Mouse (Mus musculus) cerebellum, postnatal 10 days (tissue): Measurements from ENCODE around the gene Hacd4.

Experiments
- DNase-seq, 2 experiments: peaks; one replicate each; pipeline ENCODE4 v3.0.0; 2021; ENCODE audit warnings: mixed read lengths in 2 of 2

Hacd4 gene

DNA sequence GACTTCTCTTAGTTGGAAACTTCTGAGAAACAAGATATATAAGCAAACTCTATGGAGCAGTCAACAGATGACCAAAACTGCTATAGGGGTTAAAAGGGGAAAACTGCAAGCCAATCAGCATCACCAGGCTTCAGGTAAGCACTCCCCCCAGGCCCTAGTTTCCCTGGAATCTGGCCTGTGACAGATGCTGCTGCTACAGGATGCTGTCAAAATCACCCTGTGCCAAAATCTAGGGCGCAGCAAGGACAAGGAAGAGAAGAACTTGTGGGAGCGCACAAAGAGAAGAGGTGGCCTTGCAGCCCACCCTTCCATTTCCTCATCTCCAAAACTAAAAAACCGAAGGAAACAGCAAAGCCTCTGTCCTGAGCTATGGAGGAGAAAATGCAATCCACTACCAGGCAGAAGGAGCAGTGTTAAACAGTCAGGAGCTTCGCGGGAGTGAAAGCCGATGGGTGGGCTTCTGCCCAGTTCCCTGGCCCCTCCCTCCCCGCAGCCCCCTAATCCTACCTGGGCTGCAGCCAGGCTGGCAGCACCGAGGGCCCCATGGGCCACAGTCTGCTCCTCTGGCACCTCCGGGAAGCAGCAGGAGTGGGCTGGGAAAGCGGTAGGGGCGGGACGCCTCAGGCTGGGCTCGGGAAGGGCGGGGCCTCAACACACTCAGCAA lies at the start of gene Hacd4:
Gene Hacd4, minus strand, starts transcription at position 603 of the 664 bp plus-strand sequence.
- DNase-seq: peak; percentile 76 to 89

DNA sequence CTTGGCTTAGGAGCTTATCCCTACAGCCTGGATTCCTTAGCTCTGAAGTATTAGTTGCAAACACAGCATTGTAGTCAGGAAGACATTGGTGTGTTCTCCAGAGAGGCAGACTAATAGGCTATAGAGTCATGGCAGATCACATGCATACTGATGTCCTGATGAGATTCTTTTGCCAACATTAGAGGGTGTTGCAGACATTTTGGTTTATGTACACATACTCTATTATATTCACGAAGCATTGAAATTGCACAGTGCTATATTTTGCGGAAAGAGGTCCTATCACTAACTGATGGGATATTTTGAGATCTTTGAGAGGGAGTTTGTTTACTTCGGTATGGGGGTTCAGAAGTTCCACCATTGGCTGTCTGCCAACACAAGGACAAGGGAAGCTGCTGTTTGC lies 49.4 kb upstream of the Hacd4 start:
- DNase-seq: no peak

DNA sequence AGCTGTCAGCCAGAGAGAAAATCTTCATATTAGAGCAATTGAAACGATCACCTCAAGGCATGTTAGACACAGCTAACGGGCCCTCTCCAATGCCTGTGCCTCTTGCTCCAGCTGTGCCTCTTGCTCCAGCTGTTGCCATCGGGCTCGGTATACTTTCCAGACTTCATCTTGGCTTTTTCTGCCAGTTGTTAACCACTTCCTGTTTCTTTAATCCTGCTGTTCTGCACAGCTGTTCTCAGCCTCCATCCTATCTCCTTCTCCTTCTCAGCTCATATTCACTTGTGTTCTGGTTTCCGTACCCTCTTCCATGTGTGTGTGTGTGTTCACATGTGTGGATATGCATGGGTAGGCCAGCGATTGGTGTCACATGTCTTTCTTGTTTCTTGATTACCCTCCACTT lies 41.4 kb upstream of the Hacd4 start:
- DNase-seq: no peak

DNA sequence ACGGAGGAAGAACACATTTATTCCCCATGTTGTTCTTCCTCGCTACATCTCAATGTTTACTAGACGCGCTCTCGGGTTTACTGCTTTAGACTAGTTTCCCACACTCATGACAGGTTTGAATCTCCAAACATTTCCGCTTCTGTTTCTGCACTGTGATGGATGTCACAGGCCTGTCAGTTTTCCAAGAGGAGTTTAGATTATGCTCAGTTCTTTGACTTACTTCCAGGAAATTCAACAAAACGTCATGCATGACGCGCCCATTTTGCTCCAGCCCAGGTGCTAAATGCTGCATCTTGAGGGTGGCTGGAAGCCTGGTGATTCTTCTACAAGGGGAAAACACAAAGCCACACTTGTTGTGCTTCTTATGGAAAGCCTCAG lies 40.1 kb upstream of the Hacd4 start:
- DNase-seq: no peak

DNA sequence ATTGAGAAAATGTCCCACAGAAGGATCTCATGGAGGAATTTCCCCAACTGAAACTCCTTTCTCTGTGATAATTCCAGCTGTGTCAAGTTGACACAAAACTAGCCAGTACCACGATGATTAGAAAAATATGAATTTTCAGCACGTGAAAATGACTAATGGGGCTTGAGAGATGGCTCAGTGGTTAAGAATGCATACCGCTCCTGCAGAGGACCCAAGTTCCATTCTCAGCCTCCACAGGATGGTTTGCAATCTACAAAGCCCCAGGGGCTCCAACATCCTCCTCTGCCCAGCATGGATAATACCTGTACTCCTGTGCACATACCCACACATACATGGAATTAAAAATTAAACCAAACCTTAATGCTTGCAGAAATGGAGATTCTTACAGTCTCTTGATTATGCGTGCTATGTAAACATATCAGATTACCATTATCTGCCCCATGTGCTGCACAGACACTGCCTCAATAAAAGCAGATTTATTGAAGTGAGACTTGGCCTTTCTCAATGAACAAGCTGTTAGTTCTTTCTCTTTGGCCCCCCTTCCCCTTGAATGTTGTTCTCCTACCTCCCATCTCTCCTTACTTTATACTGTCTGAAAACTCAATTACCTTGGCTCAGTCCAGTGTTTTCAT lies 39.6 kb upstream of the Hacd4 start:
- no peak for DNase-seq

DNA sequence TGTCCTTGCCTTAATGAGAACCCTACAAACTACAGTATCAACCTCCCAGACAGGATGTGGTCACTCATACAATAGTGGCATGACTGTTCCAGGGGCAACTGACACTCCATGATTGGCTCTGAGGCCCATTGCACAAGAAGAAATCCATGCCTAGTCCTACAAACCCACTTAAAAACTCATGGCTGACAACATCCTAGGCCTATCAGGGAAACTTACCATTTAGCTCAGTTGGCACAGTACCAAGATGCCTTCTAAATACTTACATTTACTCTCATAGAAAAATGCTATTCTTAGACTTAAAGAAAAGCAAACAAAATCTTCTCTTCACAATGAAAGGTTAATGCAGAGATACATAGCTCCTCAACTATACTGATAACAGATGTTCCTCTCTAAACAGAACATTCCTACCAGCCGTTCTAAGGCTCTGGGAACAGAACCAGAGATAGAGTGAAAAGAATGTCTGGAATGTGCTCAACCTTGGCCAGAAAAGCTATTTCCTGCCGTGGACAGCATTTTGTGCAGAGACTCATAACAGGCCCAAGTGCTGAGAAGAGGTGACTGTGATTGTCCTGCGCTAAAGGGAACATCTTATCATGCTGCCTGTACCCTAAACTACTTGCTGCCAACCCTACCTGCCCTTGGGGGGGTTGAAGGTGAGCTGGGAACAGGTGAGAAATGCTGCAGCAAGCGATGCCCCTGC lies 37.9 kb upstream of the Hacd4 start:
- DNase-seq: no peak

DNA sequence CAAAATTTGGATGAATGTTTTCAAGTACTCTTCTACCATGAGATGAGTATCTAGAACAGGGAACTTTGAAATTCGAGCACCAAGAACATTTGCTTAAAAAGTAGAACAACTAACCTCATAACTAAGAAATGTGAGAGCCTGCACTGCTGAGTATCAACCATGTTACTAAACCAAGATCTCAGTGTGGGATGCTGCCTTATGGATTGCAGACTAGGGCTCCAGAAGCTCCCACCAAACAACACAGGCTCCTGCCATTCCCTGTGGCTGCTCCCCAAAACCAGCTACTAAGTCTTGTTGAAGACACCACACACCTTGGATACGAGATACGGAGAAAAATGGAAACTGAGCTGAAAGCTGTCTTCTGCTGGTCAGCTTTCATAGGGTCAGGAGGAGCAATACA lies 37.4 kb upstream of the Hacd4 start:
- no peak for DNase-seq

DNA sequence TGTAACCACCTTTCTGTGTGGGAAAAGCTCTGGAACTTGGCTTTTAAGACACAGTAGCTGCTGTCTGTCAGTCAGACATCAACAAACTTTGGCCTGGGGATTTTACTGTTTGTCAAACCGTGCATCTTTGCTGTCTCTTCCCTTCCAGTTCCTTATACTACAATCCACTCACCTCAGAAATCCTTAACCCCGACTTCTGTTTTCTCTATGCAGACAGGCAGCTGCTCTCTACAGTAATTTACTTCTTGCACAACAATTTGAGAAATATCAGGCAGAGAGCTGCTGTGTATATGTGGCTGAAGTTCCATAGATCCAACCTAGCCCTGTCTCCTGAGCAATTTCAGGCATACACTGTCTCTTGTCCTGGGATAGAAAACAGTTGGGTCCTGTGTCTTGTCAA lies 32.8 kb upstream of the Hacd4 start:
- no peak for DNase-seq

DNA sequence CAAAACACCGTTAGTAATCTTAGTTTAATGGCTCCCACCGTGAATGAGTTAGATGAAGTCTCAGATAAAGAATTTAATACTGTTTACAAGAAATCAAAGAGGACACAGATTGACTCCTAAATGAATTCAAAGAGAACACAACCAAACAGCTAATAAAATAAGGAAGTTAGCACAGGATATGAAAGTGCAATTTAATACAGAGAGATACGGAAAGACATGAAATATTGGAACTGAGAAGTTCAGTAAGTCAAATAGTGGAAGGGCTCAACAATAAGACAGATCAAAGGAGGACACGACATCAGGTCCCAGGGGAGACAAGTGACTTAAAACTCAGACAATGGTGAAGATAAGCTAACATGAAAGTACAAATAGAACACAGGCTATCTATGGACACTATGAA lies 25.8 kb upstream of the Hacd4 start:
- no peak for DNase-seq

DNA sequence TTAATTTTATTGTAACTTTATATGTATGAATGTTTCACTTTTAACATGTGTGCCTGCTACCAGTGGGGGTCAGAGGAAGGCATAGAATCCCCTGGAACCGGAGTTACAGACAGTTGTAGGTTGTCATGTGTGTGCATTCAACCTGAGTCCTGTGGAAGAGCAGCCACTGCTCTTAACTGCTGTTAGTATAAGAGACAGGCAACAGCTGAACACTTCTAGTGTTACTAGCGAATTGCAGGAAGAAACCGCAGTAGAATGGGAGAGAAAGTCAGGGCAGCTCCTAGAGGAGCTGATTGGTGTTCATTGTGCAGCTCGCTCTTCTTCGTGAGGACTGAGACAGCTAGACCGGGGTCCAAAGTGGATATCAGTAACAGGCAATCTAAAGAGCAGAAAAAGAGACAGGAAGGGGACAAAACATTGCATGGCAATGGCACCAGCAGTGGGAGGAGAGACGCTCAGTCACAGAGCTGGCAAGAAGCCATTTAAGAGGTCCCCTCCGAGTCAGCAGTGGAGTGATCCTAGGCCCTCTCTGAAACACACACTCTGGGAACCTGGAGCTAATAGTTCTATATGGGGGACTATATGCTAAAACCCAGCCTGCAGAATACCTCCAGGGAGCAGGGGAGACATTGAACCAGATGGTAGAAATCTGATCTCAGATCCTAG lies 24.4 kb upstream of the Hacd4 start:
- DNase-seq: peak; percentile 24 to 26

DNA sequence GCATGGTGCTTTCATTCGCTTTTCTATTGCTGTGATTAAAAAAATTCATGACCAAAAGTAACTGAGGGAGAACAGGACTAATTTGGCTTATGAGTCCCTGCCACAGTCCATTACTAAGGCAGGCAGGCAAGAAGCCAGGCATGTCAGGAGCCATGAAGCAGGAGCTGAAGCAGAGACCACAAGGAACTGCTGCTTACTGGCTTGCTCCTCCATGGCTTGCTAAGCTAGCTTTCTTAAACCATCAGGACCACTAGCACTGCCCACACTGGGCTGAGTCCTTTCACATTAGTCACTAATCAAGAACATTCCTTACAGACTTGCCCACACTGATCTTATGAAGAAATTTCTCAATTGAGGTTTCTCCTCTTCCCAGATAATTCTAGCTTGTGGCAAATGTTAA lies 23.8 kb upstream of the Hacd4 start:
- DNase-seq: peak; percentile 15 to 36

DNA sequence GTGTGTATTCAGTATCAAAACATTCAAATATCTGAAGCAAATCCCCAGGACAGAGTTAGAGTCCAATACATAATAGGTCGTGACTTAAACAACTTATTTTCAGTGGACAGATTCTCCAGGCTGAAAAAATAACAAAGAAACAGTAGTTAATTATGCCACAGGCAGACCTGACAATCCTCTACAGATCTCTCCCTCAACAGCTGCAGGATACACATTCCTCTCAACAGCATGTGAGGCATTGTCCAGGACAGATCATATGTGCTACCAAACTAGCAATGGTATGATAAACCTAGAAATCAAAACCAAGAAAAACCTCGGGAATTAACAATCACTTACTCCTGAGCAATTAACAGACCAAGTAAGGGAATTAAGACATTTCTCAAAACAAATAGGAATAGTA lies 22.6 kb upstream of the Hacd4 start:
- no peak for DNase-seq

DNA sequence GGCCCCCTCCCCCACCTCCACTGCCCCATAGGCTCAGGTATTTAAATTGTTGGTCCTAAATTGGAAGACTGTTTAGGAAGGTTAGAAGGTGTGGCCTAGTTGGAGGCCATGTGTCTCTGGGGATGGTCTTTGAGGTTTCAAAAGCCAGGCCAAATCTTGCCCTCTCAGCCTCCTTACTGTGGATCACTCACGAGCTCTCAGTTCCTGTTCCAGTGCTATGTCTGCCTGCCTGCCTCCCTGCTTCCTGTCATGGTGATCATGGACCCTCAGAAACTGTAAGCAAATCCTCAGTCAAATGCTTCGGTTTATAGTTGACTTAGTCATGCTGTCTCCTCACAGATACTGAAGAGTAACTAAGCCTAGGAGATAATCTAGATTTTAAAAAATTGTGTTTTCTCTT lies 19.9 kb upstream of the Hacd4 start:
- DNase-seq: no peak

DNA sequence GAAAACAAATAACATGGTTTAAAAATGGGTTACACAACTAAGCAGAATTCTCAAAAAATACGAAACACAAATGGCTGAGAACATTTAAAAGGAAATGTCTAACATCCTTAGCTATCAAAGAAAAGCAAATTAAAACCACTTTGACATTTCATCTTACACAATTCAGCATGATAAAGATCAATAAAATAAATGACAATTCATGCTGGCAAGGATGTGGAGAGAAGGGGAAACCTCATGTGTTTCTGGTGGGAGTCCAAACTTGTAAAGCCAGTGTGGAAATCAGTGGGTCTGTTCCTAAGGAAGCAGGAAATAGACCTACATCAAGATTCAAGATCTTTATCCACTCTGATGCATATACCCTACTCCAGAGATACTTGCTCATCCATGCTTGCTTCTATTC lies 19.4 kb upstream of the Hacd4 start:
- no peak for DNase-seq

DNA sequence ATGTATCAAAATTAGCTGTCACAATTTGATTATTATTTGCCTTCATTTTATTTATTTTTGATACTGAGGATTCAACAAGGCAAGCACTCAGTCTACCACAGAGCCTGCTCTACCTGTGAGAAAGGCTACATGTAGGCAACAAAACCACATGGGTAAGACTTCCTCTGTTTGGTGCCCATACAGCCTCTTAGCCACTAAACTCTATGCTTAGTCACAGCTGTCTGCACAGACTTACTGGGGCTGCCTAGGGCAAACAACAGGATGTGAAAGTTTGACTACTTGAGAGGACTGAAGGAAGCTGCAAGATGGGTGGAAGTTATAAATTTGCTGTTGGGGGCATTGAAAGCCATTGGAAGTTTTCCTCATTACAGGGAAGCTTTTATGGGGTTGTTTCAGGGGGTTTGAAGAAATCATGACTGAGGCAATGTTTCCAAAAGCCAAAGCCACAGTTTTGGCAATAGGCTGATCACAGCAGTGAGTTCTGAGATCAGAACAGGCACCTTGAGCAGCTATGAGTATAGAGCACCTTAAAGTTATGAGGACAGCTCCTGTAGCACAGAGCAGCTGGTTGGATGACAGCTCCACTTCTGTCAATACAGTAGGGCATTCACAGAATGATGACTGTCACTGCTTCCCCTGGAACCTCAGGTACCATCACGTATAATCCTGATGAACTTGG lies 11.5 kb upstream of the Hacd4 start:
- no peak for DNase-seq

DNA sequence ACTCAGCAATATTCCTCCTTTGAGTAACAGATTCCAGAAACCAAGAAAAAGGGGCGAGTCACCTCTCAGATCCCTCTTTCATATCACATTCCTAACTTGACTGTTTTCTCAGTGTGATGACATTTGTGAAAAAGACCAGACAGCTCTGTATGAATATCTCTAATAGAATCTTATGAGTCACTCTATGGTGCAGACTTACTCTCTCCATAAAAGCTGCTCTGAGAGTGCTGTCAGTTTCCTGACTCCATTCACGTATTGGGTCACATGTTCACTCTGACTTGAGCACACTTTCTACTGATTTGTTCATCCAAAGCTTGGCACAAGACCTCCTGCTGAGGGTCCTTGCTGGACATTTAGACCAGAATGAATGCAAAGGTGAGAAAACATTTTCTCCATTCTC lies 10.2 kb upstream of the Hacd4 start:
- no peak for DNase-seq

DNA sequence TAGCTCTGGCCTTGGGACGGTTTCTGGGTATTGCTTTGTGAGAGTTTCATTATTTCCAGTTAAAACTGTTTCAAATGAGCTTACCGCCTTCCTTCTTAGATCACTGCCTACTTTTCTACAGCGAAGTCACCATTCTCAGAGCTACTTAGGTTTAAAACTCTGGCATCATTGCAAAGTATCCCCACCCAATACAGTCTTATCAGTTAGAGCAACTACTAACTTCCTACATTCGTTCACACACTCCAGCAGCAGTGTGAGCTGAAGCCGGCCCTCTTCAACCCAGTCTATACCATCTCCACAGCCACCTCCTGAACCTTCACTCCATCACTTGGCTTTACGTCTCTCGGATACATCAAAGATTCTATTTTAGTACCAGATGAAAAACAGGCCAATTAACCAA lies 2.1 kb upstream of the Hacd4 start:
- DNase-seq: no peak

DNA sequence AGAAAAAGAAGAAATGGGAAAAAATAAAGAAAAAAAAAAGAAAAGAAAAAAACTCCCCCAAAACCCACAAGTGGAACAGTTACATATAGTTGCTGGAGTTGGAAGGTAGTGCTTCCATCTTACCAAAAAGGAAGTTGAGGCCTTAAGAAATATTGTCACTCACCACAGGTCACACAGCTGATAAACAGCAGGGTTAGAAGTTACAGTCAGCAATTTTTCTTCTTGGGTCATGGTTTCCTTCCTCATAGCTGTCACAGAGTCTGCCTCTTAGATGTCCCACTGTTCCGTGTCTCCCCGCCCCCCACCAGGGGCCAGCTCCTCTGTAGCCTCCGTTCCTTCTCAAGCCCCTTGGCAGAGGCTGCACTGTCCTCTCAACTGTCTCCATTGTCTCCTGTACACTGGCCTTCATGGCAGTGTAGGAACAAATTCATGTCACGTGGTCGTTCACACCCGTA lies 968 bp upstream of the Hacd4 start:
- DNase-seq: peak; percentile 7 to 16

DNA sequence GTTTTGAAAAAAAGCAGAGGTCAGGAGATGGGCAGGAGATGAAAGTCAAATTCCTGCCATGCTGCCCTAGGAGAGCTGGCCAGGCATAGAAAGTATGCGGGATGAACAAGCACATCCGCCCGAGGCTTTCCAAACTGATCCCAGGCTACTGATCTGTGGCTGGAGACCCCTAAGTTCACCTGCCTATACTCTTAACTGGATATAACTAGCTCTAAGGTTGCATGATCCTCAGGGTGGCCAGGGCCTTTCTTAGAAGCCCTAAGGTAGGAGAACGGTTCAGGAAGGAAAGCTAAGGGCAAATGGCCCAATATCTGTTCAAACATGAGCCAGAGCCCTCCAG lies 232 bp upstream of the Hacd4 start:
- no peak for DNase-seq

DNA sequence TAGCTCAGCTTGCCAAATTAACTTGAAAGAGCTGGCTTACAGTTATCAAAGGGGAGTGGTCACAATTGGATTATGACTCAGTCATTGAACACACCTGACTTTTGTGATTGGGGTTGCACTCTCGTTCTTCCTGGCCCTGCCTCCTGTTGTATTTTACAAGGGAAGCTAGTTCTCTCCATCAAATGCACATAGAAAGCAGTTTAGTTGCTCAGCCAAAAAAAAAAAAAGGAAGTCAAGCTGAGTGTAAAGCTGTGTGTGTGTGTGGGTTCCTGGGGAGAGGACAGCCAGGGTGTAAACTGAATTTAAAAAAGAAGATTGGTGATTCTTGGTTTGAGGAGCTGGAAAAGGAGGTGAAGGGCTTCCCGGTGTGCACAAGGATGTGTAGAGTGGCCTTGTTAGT lies 811 bp downstream of the Hacd4 start:
- DNase-seq: peak in 1 of 2 experiments; percentile 3

DNA sequence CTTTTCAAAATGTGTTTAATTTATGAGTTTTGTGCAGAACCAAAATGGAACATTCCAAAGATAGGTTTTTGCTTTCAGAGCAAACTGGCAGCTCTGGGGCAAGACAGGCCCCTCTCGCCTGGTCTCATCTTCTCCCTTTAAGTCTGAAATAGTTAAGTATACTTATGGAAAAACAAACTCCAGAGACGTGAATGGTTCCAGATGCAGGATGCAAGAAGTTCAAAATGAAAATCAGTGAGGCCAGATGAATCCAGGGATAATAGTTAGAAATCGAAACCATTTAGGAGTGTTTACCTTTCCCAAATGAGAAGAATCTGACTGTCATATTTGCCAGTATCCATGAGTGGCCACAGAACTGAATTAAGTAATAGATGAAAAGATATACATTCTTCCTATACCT lies 1.6 kb downstream of the Hacd4 start:
- DNase-seq: no peak

DNA sequence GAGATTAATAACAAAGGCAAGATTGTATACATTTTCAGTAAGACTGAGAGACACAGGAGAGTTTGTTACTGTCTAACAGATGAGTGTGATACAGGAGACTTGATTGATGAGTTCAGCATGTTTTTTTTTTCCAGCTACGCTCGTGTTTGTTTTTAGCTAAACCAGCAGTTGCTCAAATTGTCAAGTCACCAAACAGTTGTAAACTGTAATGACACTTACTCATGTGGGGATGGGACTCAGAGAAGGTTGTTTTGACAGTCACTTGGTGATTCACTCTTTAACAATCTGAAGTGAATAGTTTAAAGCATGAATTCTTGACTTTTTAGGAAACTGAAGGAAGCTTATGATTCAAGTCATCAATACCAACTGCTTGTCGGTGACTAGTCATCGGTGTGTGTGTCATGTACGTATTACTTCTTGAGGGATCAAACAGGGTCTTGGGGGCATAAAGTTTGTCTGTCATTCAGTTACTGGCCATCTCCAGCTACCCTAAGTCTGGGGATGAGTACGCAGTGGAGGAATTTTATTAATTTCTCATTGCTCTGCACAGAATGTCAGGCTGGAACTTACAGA lies 2.0 kb downstream of the Hacd4 start:
- no peak for DNase-seq
